Comparison of ENCODE assay signal across 7 mouse cellular contexts in genomic region chr12:112897522-112898212, GRCm38 (mm10). TPM values are rescaled to one million over a fixed set of nuclear protein-coding genes. Genes with fewer than 3 reads are reported as not detected.
A peak's percentile ranks its signal among the peaks of the same experiment; 100 is the strongest.
DNase-seq lines count a peak whose midpoint lies in the region; ATAC-seq and TF ChIP-seq lines count a peak whose summit lies in the region.

No protein-coding gene starts in this region.

- no peaks in the 10 kb centered on the region for H3K27me3 ChIP-seq in embryonic facial prominence, embryonic 14.5 days (replicated peaks; ENCODE audit: control insufficient read depth, insufficient read depth, low read length)
- peaks cover 3% of the 10 kb centered on the region; the same call in 1 of the 2 replicates for H3K27me3 ChIP-seq in hindbrain, embryonic 13.5 days
- H3K27me3 ChIP-seq in liver, embryonic 14.5 days (ENCODE audit: control insufficient read depth, insufficient read depth, low read length): no peaks in the 10 kb centered on the region; the same call in 1 of the 2 replicates

- no peak overlapping the region for H3K9ac ChIP-seq in embryonic facial prominence, embryonic 14.5 days (ENCODE audit: low read depth, low read length)
- H3K9ac ChIP-seq in hindbrain, embryonic 13.5 days: peak overlapping the region; percentile 43; the same call in 1 of the 2 replicates
- no peak overlapping the region for H3K9ac ChIP-seq in liver, embryonic 14.5 days (replicated peaks)

- peak overlapping the region; percentile 16; the same call in 1 of the 2 replicates for H3K4me2 ChIP-seq in embryonic facial prominence, embryonic 14.5 days (ENCODE audit: low read depth, low read length)
- peak overlapping the region; percentile 43 for H3K4me2 ChIP-seq in hindbrain, embryonic 13.5 days
- no peak overlapping the region for H3K4me2 ChIP-seq in liver, embryonic 14.5 days (ENCODE audit: low read depth)

- intact Hi-C loops in left cerebral cortex, postnatal 25 days (cut with DNase I): no loop called here

- whole genome bisulfite sequencing in embryonic facial prominence, embryonic 14.5 days: 29% methylated on average over 15 of the region's 16 CpGs
- 37% methylated on average over 16 of the region's 16 CpGs for WGBS in hindbrain, embryonic 13.5 days
- 15% methylated on average over 16 of the region's 16 CpGs for WGBS in liver, embryonic 14.5 days (ENCODE audit: insufficient replicate concordance)

- peak; percentile 63 to 65 for DNase-seq in adrenal gland, postnatal 36 days
- DNase-seq in embryonic facial prominence, embryonic 14.5 days (ENCODE audit: low spot score): peak; percentile 70
- DNase-seq in liver, embryonic 14.5 days (ENCODE audit: low read depth in 3 of 3, low spot score in 3 of 3): peak in 1 of 3 experiments; percentile 20
- DNase-seq in naive thymus-derived CD4-positive, alpha-beta T cell, adult 2 months (ENCODE audit: low read depth): peak; percentile 46
- DNase-seq in left cerebral cortex, postnatal 25 days (ENCODE audit: low spot score in 2 of 2): no peak
- no peak for DNase-seq in right cerebral cortex, postnatal 14 days

- H3K4me3 ChIP-seq in embryonic facial prominence, embryonic 14.5 days (ENCODE audit: low read depth, low read length): no peak overlapping the region
- H3K4me3 ChIP-seq in hindbrain, embryonic 13.5 days: no peak overlapping the region
- no peak overlapping the region for H3K4me3 ChIP-seq in liver, embryonic 14.5 days (ENCODE audit: insufficient read depth in 1 of 2, low read depth in 2 of 2, low read length in 2 of 2)

- TF ChIP-seq CTCF in liver, embryonic 14.5 days (IDR thresholded peaks at IDR 0.05; ENCODE audit: low read depth): no peak

- H3K27ac ChIP-seq in embryonic facial prominence, embryonic 14.5 days (replicated peaks; ENCODE audit: low read depth, low read length): no peak overlapping the region
- H3K27ac ChIP-seq in hindbrain, embryonic 13.5 days: no peak overlapping the region
- no peak overlapping the region for H3K27ac ChIP-seq in liver, embryonic 14.5 days

- H3K36me3 ChIP-seq in embryonic facial prominence, embryonic 14.5 days (ENCODE audit: control insufficient read depth, insufficient read depth, low read length): no peaks in the 10 kb centered on the region
- no peaks in the 10 kb centered on the region for H3K36me3 ChIP-seq in hindbrain, embryonic 13.5 days
- no peaks in the 10 kb centered on the region for H3K36me3 ChIP-seq in liver, embryonic 14.5 days (replicated peaks; ENCODE audit: control insufficient read depth, insufficient read depth, low read depth)

- H3K4me1 ChIP-seq in embryonic facial prominence, embryonic 14.5 days (ENCODE audit: control insufficient read depth, insufficient read depth, low read length): peaks cover 6% of the 10 kb centered on the region; the same call in 1 of the 2 replicates
- H3K4me1 ChIP-seq in hindbrain, embryonic 13.5 days (replicated peaks): peaks cover 19% of the 10 kb centered on the region
- peaks cover 0 to 3% of the 10 kb centered on the region in 2 experiments; a peak in 2 of 4 replicates for H3K4me1 ChIP-seq in liver, embryonic 14.5 days (replicated peaks; ENCODE audit: control insufficient read depth in 2 of 2, insufficient read depth in 2 of 2, low read length in 1 of 2)

- no peaks in the 10 kb centered on the region for H3K9me3 ChIP-seq in embryonic facial prominence, embryonic 14.5 days (ENCODE audit: control insufficient read depth, low read length)
- no peaks in the 10 kb centered on the region for H3K9me3 ChIP-seq in hindbrain, embryonic 13.5 days
- no peaks in the 10 kb centered on the region for H3K9me3 ChIP-seq in liver, embryonic 14.5 days (ENCODE audit: control insufficient read depth, low read length)

- no peak for TF ChIP-seq EP300 in liver, embryonic 14.5 days (IDR thresholded peaks at IDR 0.05; ENCODE audit: low read depth)

- ATAC-seq in embryonic facial prominence, embryonic 14.5 days (ENCODE audit: low read depth): peak; percentile 80
- peak; percentile 62; the same call in 1 of the 2 replicates for ATAC-seq in hindbrain, embryonic 13.5 days (ENCODE audit: low FRiP score)
- peak; percentile 28; the same call in 1 of the 2 replicates for ATAC-seq in liver, embryonic 14.5 days (ENCODE audit: insufficient read depth)

RNA-seq across cellular contexts. Expression of gene Gpr132, which starts 29.6 kb away (rescaled TPM):
- total RNA-seq in adrenal gland, postnatal 36 days (2021): under 1 TPM; 0.33 to 0.40 TPM
- polyA plus RNA-seq in embryonic facial prominence, embryonic 14.5 days (2014; fragmentation: Nextera tagmentation; extraction: Ambion mirVana): 0.45 and 0.54 TPM in 2 replicates
- polyA plus RNA-seq in hindbrain, embryonic 13.5 days (2015; fragmentation: Nextera tagmentation; extraction: Ambion mirVana): not detected in 2 replicates
- polyA plus RNA-seq in liver, embryonic 14.5 days (2012; rRNA removed): 0.30 and 0.51 TPM in 2 replicates
- 0.16 and 0.27 TPM in 2 replicates for polyA plus RNA-seq in liver, embryonic 14.5 days (2014; fragmentation: Nextera tagmentation; extraction: Ambion mirVana)
- not detected for total RNA-seq in left cerebral cortex, postnatal 25 days (2021)

RNA-seq across cellular contexts. Expression of gene Jag2, which starts 31.9 kb away (rescaled TPM):
- 1 to 10 TPM; 4.3 to 6.5 TPM for total RNA-seq in adrenal gland, postnatal 36 days (2021)
- 9.4 and 13.1 TPM in 2 replicates for polyA plus RNA-seq in embryonic facial prominence, embryonic 14.5 days (2014; fragmentation: Nextera tagmentation; extraction: Ambion mirVana)
- 8.4 and 10.7 TPM in 2 replicates for polyA plus RNA-seq in hindbrain, embryonic 13.5 days (2015; fragmentation: Nextera tagmentation; extraction: Ambion mirVana)
- polyA plus RNA-seq in liver, embryonic 14.5 days (2012; rRNA removed): 0.41 and 0.51 TPM in 2 replicates
- polyA plus RNA-seq in liver, embryonic 14.5 days (2014; fragmentation: Nextera tagmentation; extraction: Ambion mirVana): 0.09 and 0.11 TPM in 2 replicates
- 10 to 100 TPM; 50.1 to 55.1 TPM for total RNA-seq in left cerebral cortex, postnatal 25 days (2021)

RNA-seq across cellular contexts. Expression of gene Nudt14, which starts 44.3 kb away (rescaled TPM):
- 10 to 100 TPM; 26.5 to 34.7 TPM for total RNA-seq in adrenal gland, postnatal 36 days (2021)
- polyA plus RNA-seq in embryonic facial prominence, embryonic 14.5 days (2014; fragmentation: Nextera tagmentation; extraction: Ambion mirVana): 87.3 and 87.4 TPM in 2 replicates
- polyA plus RNA-seq in hindbrain, embryonic 13.5 days (2015; fragmentation: Nextera tagmentation; extraction: Ambion mirVana): 59.2 and 59.8 TPM in 2 replicates
- 6.3 and 7.5 TPM in 2 replicates for polyA plus RNA-seq in liver, embryonic 14.5 days (2012; rRNA removed)
- polyA plus RNA-seq in liver, embryonic 14.5 days (2014; fragmentation: Nextera tagmentation; extraction: Ambion mirVana): 16.9 and 18.4 TPM in 2 replicates
- total RNA-seq in left cerebral cortex, postnatal 25 days (2021): 10 to 100 TPM; 10.8 to 11.5 TPM

Comparison
In these comparisons a context has a peak if more than half of its experiments do, and no peak if none do; other contexts are left out.
1. DNase-seq: peak in adrenal gland, postnatal 36 days (2 of 2), embryonic facial prominence, embryonic 14.5 days (single experiment) and naive thymus-derived CD4-positive, alpha-beta T cell, adult 2 months (single experiment); none in left cerebral cortex, postnatal 25 days (0 of 2) and right cerebral cortex, postnatal 14 days (single experiment).
2. ATAC-seq: peak in every context shown above with its lines; median percentile 80 in embryonic facial prominence, embryonic 14.5 days; 62 in hindbrain, embryonic 13.5 days; 28 in liver, embryonic 14.5 days.